Mouse (Mus musculus) right cerebral cortex, adult 18-20 months (tissue): ENCODE data around the gene Ccdc171.
"Not testable (repeated sequence)": the region's sequence is repeated elsewhere in the genome, so short reads cannot be mapped to it uniquely, and the experiment has no call there.

Source experiments
- DNase-seq: peaks from one replicate; pipeline ENCODE4 v3.0.0; 2022; ENCODE audit warnings: mixed read lengths

The Ccdc171 gene

DNA sequence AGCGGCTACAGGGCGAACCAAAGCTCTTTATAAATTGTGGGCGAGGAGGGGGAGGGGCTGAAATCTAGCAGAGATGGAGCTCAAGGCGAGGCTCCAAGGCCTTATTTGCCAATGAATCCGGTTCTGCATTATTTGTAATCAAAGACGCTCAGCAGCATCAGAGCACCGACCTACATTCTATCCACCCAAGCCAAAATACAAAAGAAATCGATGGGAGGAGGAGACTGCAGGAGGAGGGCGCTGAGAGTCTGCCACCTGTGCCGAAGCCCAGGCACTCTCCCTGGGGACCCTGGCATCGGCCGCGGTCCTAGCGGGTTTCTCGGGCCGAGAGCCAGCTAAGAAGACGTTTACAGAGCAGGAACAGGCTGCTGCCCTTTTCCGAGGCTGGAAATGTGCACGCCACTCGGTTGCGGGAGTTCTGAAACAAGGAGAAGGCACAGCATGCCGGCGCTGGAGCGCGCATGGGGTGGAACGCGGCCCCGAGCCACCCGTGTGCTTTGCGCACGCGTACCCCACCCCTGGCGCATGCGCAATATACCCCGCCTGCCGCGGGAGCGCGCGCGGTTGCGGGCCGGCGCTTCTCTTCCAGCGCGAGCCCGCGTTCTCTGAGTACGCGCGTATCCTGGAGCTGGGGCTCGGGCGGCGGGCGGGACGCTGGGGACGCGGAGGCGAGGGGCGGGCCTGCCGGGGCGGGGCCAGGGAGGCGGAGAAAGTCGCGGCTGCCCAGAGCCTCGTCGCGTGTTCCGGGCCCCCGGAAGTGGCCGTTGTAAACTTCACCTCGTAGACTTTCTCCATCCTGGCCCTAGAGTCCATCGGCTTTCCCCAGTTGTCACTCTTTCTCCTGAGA lies at the start of gene Ccdc171:
Gene Ccdc171, plus strand, starts transcription at position 703 of the 847 bp plus-strand sequence.
- peak; percentile 95 for DNase-seq

DNA sequence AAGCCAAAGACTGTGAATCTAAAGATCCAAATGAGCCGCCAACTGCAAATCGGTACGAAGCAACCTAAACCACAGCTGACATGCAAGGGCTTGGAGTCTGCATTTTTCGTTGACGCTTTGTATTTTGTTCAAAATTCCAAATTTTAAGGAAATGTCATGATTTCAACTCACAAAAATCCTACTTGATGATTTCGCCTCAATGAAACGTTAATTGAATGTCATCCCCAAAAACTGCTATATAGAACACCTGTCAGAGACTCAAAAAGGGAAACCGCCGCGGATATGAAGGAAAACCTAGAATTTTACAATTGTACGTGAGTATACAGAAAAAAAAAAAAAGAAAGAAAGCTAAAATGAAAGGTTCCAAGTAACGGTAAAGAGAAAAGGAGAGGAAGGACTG lies 40.1 kb upstream of the Ccdc171 start:
- DNase-seq = no peak

DNA sequence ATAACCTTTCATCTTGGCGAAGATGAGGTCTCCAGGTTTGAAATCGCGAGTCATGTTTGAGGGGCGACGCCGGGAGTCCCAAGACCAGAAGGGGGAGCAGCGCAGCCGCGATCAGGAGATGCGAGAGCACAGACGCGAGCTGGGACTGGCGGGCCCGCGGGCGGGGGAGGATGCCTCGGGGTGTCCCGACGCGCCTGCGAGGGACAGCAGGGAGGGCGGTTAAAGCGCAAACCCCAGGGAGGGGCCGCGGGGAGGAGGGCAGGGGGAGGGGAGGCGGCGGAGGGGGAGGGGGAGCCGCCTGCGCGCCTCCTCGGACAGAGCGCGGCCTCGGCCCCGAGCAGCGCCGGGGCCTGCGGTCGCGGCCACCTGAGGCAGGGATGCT lies 39.6 kb upstream of the Ccdc171 start:
- peak; percentile 92 for DNase-seq

DNA sequence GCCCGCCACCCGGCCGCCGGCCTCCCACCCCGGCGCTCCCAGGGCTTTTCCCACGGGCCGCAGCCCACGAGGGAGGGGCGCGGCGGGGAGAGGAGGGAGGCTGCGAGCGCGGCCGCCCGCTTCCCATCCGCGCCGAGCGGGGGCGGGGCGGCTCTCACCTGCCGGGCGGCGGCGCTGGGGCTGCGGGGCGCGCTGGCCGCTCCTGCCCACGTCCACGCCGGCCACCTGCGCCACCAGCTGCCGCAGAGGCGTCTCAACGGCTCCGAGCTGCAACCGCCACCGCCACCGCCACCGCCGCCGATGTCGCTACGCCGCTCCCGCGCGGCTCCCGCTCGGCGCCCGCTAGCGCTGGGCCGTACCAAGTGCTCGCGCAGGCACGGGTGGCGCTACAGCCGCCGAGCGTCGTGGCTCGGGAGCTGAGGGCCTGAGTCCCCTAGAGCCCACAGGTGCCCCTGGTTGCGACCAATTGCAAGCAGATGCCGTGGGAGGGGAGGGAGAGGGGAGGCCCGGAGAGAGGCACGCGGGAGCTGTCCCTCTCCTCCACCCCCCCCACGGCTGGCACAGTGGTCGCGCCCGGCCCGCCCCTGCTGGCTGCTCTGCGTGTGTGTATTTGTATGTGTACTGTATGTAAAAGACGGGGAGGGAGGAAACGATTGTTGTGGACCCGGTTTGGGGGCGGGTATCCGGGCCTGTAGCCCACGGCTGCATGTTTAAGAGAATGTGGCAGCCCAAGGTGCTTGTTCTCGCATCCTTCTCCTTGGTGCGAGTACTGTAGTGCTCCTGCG lies 39.0 kb upstream of the Ccdc171 start, which contains the start of gene Psip1:
Gene Psip1, minus strand, starts transcription at position 343 of the 785 bp plus-strand sequence.
- peak; percentile 89 for DNase-seq

DNA sequence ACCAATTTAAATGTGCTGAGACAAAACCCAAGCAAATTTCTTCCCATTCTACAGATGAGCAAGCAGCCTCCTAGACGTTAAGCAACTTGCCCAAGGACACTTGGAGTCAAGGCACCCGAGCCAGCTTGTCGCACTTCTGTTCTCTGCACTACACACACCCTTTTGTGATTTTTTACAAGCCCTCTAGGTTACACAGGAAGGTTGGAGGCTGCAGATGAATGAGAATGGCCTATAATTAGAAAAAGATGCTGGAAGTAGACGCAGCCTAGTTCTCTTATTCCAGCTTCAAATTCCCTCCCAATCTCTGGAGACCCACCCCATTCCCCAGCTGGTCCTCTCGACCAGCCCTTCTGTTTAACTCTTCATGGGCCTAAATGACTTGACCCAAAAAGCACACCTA lies 36.2 kb upstream of the Ccdc171 start:
- no peak for DNase-seq

DNA sequence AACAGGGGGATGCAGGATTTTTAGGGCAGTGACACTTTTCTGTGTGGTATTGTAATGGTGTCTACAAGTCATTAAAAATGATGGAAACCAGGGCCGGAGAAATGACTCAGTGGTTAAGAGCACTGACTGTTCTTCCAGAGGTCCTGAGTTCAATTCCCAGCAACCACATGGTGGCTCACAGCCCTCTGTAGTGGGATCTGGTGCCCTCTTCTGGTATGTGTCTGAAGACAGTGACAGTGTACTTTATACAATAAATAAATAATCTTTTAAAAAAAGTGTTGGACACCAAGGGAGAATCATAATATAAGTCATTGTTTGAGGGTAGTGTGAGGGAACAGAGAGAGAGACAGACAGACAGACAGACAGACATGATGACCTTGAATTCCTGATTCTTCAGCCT lies 32.2 kb upstream of the Ccdc171 start:
- no peak for DNase-seq

DNA sequence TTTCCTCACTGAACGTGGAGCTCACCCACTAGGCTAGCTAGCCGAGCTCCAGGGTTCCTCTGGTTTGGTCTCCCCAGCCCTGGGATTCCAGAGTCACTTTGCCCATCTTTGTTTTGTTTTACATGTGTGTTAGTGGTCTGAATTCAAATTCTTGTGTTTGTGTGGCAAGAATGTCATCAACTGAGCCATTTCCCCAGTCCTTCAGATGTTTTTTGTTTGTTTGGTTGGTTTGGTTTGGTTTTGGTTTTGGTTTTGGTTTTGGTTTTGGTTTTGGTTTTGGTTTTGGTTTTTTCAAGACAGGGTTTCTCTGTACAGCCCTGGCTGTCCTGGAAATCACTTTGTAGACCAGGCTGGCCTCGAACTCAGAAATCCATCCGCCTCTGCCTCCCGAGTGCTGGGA lies 28.3 kb upstream of the Ccdc171 start:
- not testable (repeated sequence) for DNase-seq

DNA sequence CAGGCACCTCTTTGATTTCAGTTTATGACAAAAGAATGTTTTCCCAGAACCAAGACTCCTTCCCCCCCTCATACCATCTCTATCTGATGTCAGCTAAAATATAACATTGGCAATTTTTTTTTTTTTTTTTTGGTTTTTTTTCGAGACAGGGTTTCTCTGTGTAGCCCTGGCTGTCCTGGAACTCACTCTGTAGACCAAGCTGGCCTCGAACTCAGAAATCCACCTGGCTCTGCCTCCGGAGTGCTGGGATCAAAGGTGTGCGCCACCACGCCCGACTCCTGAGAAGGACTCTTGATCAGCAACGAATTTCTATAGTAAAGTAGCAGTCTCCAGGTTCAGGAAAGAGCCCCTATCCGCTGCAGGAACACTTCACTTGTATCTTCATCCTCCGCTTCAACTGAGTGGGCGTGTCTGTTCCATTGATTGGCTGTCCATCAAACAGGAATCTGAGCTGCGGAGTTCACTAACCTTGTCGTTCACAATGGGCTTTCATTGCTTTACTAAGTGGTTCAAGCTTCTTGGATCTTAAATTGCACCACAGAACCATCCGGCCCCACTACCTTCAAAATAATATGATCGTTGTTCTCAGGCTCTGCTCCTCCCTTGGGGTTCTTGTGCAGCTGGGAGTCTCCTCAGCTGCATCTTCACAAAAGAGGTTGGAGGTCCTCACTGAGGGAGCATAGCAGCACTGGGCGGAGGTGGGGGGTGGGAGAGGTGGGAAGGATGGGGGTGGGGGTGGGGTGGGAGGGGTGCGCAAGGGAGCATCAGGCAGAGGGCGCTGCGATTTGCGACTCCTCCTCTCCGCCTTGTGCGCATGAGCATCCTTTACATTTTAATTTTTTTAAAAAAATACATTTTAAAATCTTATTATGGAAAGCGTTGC lies 24.9 kb upstream of the Ccdc171 start:
- DNase-seq = peak; percentile 24

DNA sequence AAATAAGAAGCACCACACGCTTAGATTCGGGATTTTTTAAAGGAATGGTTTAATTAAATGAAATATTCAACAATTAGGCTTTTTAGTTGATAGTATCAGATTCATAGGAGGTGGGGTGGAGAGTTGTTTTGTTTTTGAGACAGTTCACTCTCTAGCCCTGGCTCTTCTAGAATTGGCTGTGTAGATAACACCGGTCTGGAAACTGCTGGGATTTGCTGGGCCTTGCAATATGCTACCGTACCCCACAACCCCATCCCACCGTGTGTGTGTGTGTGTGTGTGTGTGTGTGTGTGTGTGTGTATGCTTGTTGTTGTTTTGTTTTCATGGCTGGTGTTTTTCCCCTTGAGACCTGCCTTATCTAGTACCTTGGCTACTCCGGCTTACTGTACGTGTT lies 24.3 kb upstream of the Ccdc171 start:
- DNase-seq = no peak

DNA sequence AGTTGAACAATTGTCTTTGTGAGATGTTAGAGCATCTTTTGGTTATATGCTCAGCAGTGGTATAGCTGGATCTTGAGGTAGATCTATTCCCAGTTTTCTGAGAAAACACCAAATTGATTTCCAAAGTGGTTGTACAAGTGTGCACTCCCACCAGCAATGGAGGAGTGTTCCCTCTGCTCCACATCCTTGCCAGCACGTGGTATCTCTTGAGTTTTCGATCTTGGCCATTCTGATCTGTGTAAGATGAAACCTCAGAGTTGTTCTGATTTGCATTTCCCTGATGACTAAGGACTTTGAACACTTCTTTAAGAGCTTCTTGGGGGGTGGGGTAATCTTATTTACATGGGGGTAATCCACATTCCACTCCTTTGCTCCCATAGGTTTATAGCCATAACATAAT lies 15.7 kb upstream of the Ccdc171 start:
- DNase-seq = no peak

DNA sequence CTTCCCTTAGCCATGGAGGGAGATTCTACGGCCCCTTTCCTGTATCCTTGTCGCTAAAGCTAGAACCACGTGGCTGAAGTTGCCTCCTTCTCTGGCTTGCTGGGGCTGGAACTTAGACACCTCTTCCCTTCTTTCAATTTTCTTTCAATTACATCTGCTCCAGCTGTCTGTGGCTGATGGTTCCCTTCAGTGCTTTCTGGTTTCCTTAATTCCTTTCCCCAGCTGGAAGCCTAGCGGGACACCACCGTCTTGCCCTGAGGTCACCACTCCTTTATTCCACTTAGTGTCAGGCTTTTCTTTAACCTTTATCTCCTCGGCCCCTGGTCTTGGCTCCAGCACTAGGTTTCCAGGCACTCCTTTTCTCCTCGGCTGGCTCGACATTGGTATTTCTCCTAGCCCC lies 14.3 kb upstream of the Ccdc171 start:
- DNase-seq = no peak

DNA sequence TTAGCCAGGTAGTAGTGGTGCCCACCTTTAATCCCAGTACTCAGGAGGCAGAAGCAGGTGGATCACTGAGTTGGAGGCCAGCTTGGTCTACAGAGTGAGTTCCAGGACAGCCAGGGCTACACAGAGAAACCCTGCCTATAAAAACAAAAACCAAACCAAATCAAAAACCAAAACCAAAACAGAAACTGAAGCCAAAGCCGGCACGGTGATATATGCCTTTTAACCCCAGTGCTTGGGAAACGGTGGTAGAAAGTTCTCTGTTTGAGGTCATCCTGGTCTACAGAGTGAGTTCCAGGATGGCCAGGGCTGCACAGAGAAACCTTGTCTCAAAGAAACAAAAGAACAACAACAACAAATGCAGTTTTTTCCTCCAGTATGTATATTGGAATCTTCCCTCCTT lies 13.1 kb upstream of the Ccdc171 start:
- DNase-seq = no peak

DNA sequence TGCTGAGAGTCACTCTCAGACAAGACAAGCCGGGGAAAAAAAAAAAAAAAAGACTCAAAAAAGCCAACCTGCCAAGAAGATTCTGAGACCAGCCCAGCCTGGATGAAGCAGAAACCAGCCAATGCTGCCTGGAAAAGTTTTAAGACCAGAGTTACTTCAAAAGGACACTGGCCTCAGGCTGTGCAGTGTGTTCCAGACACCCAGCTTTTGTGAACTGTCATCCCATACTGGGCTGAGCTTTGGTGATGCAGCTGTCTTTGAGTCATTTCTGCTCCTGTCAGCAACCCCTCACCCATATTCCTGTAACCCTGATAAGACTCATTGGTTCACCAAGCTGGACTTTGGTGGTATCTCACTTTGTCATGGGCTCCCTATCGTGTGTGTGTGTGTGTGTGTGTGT lies 12.7 kb upstream of the Ccdc171 start:
- DNase-seq = no peak

DNA sequence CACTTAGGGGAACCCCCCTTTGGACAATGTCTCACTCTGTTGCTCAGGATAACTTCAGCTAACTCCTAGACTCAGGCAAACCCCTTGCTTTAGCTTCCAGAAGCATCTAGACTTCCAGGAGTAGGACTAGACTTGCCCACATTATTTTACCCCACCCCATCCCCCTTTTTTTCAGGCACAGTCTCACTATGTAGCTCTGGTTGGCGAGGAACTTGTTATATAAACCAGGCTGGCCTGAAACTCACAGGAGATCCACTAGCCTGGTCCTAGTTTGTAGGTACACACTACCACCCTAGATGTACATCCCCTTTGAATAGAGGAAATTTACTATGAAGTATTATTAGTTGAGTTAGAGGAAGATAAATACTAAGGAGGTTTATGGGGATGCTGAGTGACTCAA lies 11.2 kb upstream of the Ccdc171 start:
- no peak for DNase-seq

DNA sequence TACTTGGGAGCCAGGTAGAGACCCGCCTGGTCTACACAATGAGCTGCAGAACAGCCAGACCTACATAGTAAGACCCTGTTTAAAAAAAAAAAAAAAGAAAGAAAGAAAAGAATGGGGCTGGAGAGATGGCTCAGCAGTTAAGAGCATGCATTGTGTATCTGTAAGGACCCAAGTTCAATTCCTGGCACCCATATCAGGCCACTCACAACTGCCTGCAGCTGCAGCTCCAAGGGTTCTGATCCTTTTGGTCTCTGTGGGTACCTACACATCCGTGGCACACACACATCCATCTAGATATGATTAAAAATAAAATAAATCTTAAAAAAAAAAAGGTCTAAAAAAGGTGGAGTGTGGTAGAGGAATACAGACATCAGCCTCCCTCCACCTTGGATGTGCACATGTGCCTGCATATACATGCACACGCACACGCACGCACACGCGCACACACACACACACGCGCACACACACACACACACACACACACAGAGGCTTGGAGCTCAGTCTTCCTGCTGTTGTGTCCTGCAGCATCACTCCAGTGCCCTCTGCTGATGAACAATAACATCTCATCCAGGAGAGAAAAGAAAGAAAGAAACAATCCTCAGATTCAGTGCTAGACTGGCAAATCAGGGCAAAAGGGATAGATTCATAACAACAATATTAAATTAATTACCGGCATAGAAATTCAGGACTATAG lies 10.2 kb upstream of the Ccdc171 start:
- peak; percentile 14 for DNase-seq

DNA sequence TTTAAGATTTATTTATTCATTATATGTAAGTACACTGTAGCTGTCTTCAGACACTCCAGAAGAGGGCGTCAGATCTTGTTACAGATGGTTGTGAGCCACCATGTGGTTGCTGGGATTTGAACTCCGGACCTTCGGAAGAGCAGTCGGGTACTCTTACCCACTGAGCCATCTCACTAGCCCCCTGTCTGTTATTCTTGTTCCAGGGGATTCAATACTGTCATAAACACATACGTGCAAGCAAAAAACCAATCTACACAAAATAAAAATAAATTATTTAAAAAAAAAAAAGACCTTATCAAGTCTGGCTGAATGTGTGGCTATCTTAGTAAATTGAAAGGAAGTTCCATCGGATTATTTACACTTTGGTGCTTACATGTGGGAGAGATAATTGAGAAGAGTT lies 9.2 kb upstream of the Ccdc171 start:
- not testable (repeated sequence) for DNase-seq

DNA sequence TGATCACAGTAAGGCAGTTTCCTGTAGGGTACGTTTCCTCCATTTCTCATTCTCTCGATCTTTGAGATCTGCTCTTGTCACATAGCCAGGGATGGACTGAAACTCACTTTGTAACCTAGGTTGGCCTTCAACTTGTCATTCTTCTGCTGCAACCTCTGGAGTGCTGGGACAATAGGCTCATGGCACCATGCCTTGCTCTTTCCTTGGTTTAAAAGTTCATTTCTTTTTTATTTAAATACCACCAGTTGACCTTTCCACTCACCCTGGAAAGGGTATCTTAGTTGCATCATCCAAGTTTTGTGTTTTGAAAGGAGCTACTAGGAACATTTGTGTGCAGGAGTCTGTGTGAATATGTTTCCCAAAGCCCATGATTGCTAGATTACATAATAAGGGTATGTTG lies 6.2 kb upstream of the Ccdc171 start:
- no peak for DNase-seq

DNA sequence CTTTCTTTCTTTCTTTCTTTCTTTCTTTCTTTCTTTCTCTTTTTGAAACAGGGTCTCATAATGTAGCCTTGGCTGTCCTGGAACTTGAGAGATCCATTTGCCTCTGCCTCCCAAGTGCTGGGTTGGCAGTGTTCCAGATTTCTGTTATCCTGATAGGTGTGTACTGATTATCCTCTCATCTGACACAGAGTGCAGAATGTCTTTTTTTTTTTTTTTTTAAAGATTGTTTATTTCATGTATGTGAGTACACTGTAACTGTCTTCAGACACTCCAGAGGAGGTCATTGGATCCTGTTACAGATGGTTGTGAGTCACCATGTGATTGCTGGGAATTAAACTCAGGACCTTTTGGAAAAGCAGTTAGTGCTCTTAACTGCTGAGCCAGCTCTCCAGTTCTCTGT lies 5.5 kb upstream of the Ccdc171 start:
- DNase-seq = no peak

DNA sequence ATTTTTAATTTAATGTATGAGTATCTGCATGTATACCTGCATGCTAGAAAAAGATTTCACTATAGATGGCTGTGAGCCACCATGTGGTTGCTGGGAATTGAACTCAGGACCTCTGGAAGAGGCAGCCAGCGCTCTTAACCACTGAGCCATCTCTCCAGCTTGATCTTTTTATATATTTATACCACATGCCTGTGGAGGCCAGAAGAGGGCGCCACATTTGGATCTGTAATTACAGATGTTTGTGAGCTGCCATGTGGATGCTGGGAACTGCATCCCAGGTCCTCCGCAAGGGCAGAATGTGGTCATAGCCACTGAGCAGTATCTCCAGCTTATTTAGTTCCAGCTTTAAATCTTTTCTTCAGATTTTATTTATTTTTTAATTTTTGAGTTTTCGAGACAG lies 5.0 kb upstream of the Ccdc171 start:
- DNase-seq = no peak

DNA sequence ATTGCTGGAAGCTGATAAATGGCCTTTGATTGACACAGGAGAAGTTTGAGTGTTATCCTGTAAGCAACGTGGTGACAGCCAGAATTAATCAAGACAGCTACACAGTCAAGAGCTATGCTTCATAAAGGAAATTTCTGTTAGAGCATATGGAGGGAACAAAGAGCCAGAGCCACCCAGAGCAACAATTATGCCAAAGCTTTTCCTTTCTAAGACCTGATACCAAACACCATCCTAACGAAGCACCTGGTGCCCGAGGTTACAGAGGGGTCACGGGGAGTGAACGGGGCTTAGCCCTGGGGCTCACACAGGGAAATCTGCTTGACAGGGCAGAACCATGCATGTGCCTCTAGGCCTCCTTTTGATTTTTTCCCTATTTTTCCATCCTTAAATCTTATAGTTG lies 3.3 kb upstream of the Ccdc171 start:
- DNase-seq = no peak

DNA sequence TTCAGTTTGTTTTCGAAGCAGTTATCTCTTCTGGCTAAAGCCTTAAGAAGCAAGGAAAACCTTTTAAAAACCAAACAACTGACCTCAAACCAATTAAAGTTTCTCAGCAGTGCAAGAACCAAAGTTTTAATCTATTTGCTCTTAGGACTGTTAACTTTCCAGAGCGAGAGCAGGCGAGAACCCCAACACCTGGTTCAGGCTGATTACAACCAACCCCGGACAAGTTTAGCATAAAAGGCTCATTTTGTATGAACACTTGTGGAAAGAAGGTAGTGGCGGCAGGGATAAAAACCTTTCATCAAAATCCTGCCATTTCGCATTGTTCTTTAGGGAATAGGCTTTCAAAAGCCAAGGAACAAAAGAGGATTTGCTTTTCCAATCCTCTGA lies 896 bp upstream of the Ccdc171 start:
- DNase-seq = no peak

DNA sequence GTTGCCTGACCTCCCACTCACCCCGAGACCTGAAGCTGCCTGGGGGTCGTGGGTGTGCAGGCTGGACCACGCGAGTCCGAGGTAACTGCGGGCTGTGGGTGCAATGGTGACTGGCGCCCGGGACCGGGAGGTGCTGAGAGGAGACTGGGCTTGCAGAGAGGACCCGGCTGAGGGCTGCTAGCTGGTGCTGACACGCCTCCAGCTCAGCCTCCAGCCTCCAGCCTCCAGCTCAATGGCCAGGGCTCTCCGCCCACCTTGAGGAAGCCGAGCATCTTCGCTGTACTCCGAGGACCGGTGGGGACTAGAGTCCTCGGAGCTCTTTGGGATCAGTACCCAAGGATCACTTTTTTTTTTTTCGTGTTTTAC lies 328 bp downstream of the Ccdc171 start:
- DNase-seq = peak; percentile 60
